Mouse (Mus musculus) spleen, adult 12 weeks (tissue): Measurements from ENCODE around the gene Eif4h.

Experiments
- DNase-seq: peaks from one replicate; pipeline ENCODE4 v3.0.0; 2022; ENCODE audit warnings: low spot score

Eif4h gene

GRCm38 (mm10) chr5:134607121-134607520, 32.2 kb downstream of the Eif4h start:
- no peak for DNase-seq

DNA sequence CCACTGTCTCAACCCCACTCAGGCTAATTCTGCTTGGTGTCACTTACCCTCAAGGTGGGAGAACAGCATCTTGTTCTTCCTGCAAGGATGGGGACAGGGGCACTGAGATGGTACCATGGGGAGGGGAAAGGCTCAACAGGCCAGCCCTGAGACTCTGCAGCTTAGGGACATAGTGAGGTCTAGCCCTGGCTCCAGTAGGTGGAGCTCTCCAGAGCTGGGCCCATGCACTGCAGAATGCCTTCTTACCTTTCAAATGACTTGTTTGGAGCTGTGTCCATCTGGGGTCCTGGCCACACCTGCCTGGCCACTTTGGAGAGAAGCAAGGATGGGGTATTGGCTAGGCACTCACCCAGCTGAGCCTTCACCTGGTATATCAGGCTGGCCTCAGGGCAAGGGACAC, 33.0 kb downstream of the Eif4h start:
- DNase-seq: no peak

DNA sequence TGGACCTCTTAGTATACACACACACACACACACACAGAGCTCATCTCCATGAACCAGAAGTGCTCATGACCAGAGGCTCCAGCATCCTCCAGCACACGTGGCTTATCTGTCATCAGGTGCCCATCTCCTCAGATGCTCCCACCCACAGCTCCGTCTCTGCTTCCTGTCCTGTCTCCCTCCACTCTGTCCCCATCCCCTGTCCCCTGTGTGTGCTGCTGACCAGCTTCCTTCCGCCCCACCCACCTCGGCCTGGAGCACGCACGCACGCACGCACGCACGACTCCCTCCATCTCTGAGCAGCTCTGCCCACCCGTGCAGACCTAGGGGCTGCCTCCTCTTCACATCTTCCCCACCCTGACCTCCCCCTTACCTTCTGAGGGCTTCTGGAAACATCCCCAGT, 34.9 kb downstream of the Eif4h start:
- DNase-seq: no peak

DNA sequence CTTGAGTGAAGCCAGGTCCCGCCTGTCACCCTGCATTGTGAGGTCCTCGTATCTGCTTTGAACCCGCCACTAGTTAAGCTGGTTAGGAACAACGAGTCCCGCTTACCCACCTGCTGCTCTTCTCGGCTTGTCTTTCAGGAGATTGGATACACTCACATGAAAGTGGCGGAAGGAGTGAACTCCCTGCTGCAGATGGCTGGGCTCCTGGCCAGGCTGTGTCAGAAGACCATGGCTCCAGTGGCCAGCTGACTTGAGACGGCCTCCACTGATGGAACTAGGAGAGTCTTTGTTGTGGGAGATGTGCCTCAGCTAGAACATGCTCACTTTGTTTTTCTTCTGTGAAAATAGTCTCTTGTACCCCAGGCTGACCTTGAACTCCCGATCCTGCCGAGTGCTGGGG, 41.6 kb downstream of the Eif4h start:
- no peak for DNase-seq

- no peak for DNase-seq
Measured at GRCm38 (mm10) chr5:134593093-134593492, 46.2 kb downstream of the Eif4h start.

- DNase-seq: no peak
Measured at GRCm38 (mm10) chr5:134592026-134592581, 47.2 kb downstream of the Eif4h start.

DNA sequence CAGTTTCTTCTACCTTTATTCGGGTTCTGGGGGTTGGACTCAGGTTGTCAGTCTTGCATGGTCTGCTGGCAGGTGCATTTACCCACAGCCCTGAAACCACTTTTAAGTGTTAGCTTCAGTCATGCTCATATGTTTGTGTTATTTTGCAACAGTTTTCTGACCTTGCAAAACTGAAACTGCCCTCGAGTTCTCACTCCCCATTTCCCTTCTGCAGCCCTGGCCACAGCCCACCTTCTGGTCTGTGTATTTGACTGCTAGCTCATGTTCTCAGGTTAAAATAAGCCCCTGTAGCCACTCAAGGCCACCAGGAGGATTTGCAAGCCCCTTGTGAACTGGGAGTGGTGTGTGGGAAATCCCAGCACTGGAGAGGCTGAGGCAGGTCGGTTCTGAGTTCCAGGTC, 49.4 kb downstream of the Eif4h start:
- no peak for DNase-seq

GRCm38 (mm10) chr5:134584798-134585197, 54.5 kb downstream of the Eif4h start:
- no peak for DNase-seq

GRCm38 (mm10) chr5:134583884-134584213, 55.4 kb downstream of the Eif4h start:
- no peak for DNase-seq

- DNase-seq: no peak
Measured at GRCm38 (mm10) chr5:134583006-134583883, 56.0 kb downstream of the Eif4h start.

DNA sequence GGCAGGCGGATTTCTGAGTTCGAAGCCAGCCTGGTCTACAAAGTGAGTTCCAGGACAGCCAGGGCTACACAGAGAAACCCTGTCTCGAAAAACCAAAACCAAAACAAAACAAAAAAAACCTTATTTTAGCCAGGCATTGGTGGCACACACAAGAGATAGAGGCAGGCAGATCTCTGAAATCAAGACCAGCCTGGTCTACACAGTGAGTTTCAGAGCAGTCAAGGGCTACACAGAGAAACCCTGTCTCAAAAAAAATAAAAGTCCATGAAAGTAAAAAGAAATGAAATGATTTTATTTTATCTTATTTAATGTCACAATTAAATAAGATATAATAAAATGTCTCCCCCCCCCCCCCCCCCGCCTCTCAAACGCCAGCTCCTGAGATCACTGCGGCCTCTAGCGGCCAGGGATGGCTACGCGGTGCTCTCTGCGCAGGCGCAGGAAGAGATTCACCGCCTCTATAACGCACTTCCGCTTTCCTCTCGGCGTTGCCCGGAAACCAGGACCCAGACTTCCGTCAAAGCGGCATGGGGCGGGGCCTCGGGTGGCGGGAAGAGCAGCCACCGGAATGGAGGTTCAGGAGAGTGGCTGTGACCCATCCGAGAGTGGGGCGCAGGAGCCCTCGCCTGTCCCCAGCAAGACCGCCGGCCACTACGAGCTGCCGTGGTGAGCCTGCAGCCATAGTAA, 56.9 kb downstream of the Eif4h start:
- DNase-seq: peak; percentile 94

DNA sequence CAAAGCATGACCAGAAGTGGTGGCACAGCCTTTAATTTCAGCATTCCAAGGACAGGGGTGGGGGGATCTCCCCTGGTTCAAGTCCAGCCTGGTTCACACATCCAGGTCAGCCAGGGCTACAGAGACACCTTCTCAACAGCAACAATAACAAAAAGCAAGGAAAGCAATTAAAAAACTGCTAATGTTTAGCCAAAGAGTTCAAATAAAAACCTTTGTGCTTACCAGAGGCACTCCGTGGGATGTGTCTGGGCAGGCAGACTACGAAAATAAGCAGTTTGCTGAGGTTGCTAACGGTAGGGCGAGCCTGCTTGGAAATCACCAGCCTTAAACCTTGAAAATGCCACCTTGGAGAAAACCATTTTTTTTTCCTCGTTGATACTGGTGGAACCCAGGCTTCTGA, 58.1 kb downstream of the Eif4h start, which contains the start of gene Rfc2:
Rfc2 (plus strand) TSS at position 221 of the 400 bp plus-strand sequence.
- DNase-seq: no peak

DNA sequence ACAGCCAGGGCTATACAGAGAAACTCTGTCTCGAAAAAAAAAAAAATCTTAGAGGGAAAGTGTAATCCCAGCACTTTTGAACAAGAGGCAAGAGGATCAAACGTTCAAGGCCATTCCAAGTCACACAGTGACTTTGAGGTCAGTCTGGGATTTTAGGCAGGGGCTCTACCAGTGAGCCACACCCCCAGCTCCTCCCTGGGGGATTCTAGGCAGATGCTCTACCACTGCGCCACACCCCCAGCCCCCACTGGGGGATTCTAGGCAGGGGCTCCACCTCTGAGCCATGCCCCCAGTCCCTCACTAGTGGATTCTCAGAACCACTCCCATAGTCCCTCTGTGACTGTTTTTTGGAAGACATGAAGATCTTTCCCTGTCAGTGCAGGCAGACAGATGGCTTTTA, 60.2 kb downstream of the Eif4h start:
- no peak for DNase-seq

DNA sequence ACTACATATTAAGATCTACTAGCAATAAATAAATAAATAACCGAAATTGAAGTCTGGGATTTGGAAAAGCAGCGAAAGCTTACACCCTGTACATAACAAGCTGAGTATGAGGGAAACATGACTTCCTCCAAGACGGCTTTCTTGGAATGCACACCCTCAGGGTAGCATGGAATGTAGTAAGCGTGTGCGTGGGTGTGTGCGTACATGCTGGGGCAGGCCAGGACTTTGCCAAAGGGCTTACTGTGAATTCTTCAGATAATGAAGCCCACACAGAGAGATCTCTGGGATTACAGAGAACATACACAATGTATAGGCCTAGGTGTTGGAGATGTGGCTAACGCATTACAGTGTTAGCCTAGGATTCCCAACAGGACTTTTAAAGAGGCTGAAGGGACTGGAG, 61.8 kb downstream of the Eif4h start:
- DNase-seq: no peak

- DNase-seq: no peak
Measured at GRCm38 (mm10) chr5:134576517-134577220, 62.6 kb downstream of the Eif4h start.

DNA sequence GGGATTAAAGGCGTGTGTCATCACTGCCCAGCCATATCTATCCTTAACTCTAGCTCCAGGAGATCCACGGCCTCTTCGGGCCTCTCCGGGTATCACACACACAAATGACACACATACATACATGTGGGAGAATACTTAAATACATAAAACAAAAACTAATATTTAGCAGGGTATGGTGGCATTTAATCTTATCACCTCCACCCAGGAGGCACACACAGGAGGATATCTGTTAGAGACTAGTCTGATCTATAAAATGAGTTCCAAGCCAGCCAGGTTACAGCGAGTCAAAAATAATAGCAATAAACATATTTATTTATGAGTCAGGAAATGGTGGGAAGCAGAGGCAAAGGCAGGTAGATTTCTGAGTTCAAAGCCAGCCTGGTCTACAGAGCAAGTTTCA, 63.5 kb downstream of the Eif4h start:
- DNase-seq: no peak

- DNase-seq: no peak
Measured at GRCm38 (mm10) chr5:134572508-134573214, 66.6 kb downstream of the Eif4h start.

DNA sequence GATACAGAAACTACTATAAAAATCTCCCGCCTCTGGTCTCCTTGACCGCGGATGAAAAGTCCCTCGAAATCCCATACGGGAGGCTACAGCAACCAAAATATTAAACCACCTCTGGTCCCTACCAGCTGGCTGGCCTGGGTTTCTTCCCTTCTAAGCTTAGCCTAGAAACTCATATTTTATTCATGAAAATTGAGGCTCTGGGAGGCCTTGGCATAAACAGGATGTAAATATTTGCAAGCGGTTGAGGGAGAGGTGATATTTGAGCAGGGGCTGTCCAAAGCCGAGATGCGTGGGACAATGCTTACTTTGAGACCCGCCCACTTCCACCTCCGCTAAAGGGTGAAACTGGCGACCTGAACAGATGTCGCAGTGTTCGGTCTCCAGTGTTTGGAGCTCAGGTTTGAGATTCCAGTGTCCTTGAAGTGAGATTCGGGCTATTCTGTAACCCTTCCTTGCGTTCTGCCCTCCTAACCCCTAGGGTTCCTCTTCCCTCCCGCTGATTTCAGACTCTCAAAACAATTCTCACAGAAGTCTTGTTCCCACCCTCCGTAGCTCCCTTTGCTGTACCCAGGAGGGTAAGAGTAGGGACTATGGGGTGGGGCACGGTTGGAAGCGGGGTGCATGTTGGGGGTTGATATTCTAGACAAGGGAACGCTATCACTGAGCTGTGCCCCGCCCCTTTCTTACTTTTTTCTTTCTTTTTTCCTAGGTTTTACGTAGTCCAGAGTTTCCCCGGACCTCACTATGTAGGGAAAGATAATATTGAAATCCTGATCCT, 67.4 kb downstream of the Eif4h start:
- peak; percentile 31 for DNase-seq
